Mouse (Mus musculus) liver, adult 2 months (tissue): ENCODE data around the gene Plin2. TPM values are rescaled to one million over a fixed set of nuclear protein-coding genes. Genes with fewer than 3 reads are reported as not detected.
A peak's percentile ranks its signal among the peaks of the same experiment; 100 is the strongest.
"Not testable (repeated sequence)": the region's sequence is repeated elsewhere in the genome, so short reads cannot be mapped to it uniquely, and the experiment has no call there.

Experiments used
- DNase-seq: peaks from one replicate; pipeline ENCODE4 v3.0.0-alpha.2; 2011; ENCODE audit warnings: low read depth, low spot score; ENCODE audit errors: extremely low read depth
- H3K27ac ChIP-seq: fragments of 200-500 bp; replicated peaks from 2 replicates; pipeline ENCODE4 v1.5.1; 2012; ENCODE audit warnings: low read depth, mild to moderate bottlenecking, control low read depth, inconsistent platforms, low read length; ENCODE audit not compliant: insufficient read depth
- H3K27me3 ChIP-seq: fragments of 200-500 bp; 2 replicates; pipeline ENCODE4 v1.6.1; 2012; ENCODE audit warnings: mild to moderate bottlenecking, moderate library complexity, low read length, inconsistent platforms; ENCODE audit not compliant: control insufficient read depth, insufficient read depth
- H3K36me3 ChIP-seq: fragments of 200-500 bp; 2 replicates; pipeline ENCODE4 v1.6.1; 2012; ENCODE audit warnings: low read length, inconsistent platforms; ENCODE audit not compliant: control insufficient read depth, insufficient read depth
- H3K4me1 ChIP-seq: fragments of 200-500 bp; 2 replicates; pipeline ENCODE4 v1.6.1; 2011; ENCODE audit warnings: low read length; ENCODE audit not compliant: control insufficient read depth, insufficient read depth
- H3K4me3 ChIP-seq: fragments of 200-500 bp; 2 replicates; pipeline ENCODE4 v1.5.1; 2011; ENCODE audit warnings: low read depth, mild to moderate bottlenecking, control low read depth, low read length, moderate library complexity; ENCODE audit not compliant: insufficient read depth
- H3K79me2 ChIP-seq: fragments of 200-500 bp; 2 replicates; pipeline ENCODE4 v1.6.1; 2012; ENCODE audit warnings: inconsistent platforms, mild to moderate bottlenecking, low read length, moderate library complexity; ENCODE audit not compliant: control insufficient read depth, insufficient read depth
- H3K9ac ChIP-seq: fragments of 200-500 bp; 2 replicates; pipeline ENCODE4 v1.6.1; 2012; ENCODE audit warnings: low read depth, mild to moderate bottlenecking, control low read depth, inconsistent platforms, low read length
- CTCF ChIP-seq: fragments of 200-500 bp; IDR thresholded peaks from 2 replicates; pipeline ENCODE4 v1.5.1; 2011; ENCODE audit warnings: low read depth, low read length, control low read depth
- POLR2A ChIP-seq: fragments of 200-500 bp; IDR thresholded peaks from 2 replicates; pipeline ENCODE4 v1.6.1; 2011; ENCODE audit warnings: low read length, control low read depth; ENCODE audit not compliant: insufficient read depth; ENCODE audit errors: extremely low read depth
- WGBS: fragments of 180-500 bp; shearing (Covaris S2); methylation state at CpG from one replicate; pipeline ENCODE4 v1.1.7; 2018; 5-methylcytosine and 5-hydroxymethylcytosine counted together
- polyA plus RNA-seq: library from polyadenylated mRNA; depleted of rRNA; stranded (reverse); fragments of >200 nt; gene quantifications from 2 replicates; pipeline ENCODE4 v1.2.3, GENCODE M21; 2012
- total RNA-seq: library from RNA; depleted of rRNA; stranded (reverse); fragments of >200 nt; gene quantifications from 2 replicates; pipeline ENCODE4 v1.2.3, GENCODE M21; 2014

Gene Plin2
- total and polyA plus RNA-seq, 2 experiments: 339 to 502 TPM

DNA sequence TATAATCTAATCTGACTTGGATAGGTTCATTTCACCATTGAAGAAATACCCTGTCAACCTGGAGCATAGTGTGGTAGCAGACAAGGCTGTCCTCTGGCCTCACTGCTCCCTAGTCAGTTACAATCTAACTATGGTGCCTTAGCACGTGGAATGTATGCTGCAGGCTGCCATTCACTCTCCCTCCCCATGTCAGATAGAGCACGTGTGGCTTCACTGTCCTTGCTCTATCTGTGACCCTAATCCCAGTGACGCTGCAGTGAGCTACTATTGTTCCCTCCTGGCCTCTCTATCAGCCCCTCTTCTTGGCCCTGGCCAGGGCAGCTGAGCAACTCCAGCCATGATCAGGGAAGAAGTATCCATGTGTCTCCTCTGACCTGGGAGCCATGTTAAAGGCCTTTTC lies 11.6 kb upstream of the Plin2 start:
- no peak for DNase-seq
- Histone ChIP-seq H3K36me3 (no peaks in the 10 kb centered on the region), H3K4me3 (no peak overlapping the region), H3K4me1 (peaks cover 17% of the 10 kb centered on the region), H3K79me2 (no peaks in the 10 kb centered on the region), H3K27me3 (no peaks in the 10 kb centered on the region), H3K27ac (peak overlapping the region; percentile 62; the same call in 1 of the 2 replicates), H3K9ac (no peak overlapping the region)
- WGBS: 58% methylated on average over 3 of the region's 3 CpGs
- TF ChIP-seq CTCF (no peak), POLR2A (no peak)

- Histone ChIP-seq H3K79me2 (no peaks in the 10 kb centered on the region), H3K4me1 (peaks cover 8% of the 10 kb centered on the region; the same call in 1 of the 2 replicates), H3K36me3 (no peaks in the 10 kb centered on the region), H3K9ac (no peak overlapping the region), H3K27ac (no peak overlapping the region), H3K27me3 (no peaks in the 10 kb centered on the region), H3K4me3 (no peak overlapping the region)
- 92% methylated on average over 2 of the region's 2 CpGs for WGBS
- TF ChIP-seq POLR2A: no peak
- no peak for TF ChIP-seq CTCF
- DNase-seq: no peak
Observed at GRCm38 (mm10) chr4:86679686-86680085, 9.8 kb upstream of the Plin2 start.

- H3K79me2 ChIP-seq: no peaks in the 10 kb centered on the region
- TF ChIP-seq POLR2A (no peak), CTCF (no peak)
- H3K27ac ChIP-seq: no peak overlapping the region
- no peak for DNase-seq
- no peaks in the 10 kb centered on the region for H3K36me3 ChIP-seq
- H3K4me1 ChIP-seq: peaks cover 13% of the 10 kb centered on the region; the same call in 1 of the 2 replicates
- H3K4me3 ChIP-seq: no peak overlapping the region
- no peaks in the 10 kb centered on the region for H3K27me3 ChIP-seq
- H3K9ac ChIP-seq: no peak overlapping the region
Observed at GRCm38 (mm10) chr4:86676756-86677155, 6.9 kb upstream of the Plin2 start.

GRCm38 (mm10) chr4:86674739-86675138 lies 4.9 kb upstream of the Plin2 start:
- not testable (repeated sequence) for H3K9ac ChIP-seq, DNase-seq, H3K79me2 ChIP-seq, H3K27me3 ChIP-seq, H3K36me3 ChIP-seq, H3K27ac ChIP-seq, H3K4me3 ChIP-seq
- peaks cover 12% of the 10 kb centered on the region for H3K4me1 ChIP-seq

- not testable (repeated sequence) for H3K36me3 ChIP-seq, H3K4me3 ChIP-seq, H3K27me3 ChIP-seq, H3K79me2 ChIP-seq, H3K27ac ChIP-seq, DNase-seq, H3K9ac ChIP-seq
- peaks cover 12% of the 10 kb centered on the region for H3K4me1 ChIP-seq
Observed at GRCm38 (mm10) chr4:86674150-86674549, 4.3 kb upstream of the Plin2 start.

GRCm38 (mm10) chr4:86672450-86672849 lies 2.6 kb upstream of the Plin2 start:
- Histone ChIP-seq H3K4me3 (no peak overlapping the region), H3K36me3 (peaks cover 10% of the 10 kb centered on the region), H3K79me2 (peaks cover 7% of the 10 kb centered on the region; the same call in 1 of the 2 replicates), H3K4me1 (peaks cover 12% of the 10 kb centered on the region), H3K27ac (peak overlapping the region; percentile 96), H3K9ac (no peak overlapping the region), H3K27me3 (no peaks in the 10 kb centered on the region)
- DNase-seq: peak; percentile 31
- 67% methylated on average over 7 of the region's 7 CpGs for WGBS
- no peak for TF ChIP-seq POLR2A
- TF ChIP-seq CTCF: no peak

GRCm38 (mm10) chr4:86671803-86672202 lies 1.9 kb upstream of the Plin2 start:
- Histone ChIP-seq H3K27me3 (no peaks in the 10 kb centered on the region), H3K4me3 (no peak overlapping the region), H3K27ac (peak overlapping the region; percentile 96), H3K79me2 (peaks cover 7% of the 10 kb centered on the region; the same call in 1 of the 2 replicates), H3K9ac (no peak overlapping the region), H3K36me3 (peaks cover 12% of the 10 kb centered on the region), H3K4me1 (peaks cover 12% of the 10 kb centered on the region)
- 6% methylated on average over 3 of the region's 3 CpGs for WGBS
- no peak for TF ChIP-seq POLR2A
- no peak for TF ChIP-seq CTCF
- peak; percentile 95 for DNase-seq
